Mouse (Mus musculus) midbrain, embryonic 16.5 days (tissue): Measurements from ENCODE around the gene Coq2. TPM values are rescaled to one million over a fixed set of nuclear protein-coding genes. Genes with fewer than 3 reads are reported as not detected.

Source experiments
- ATAC-seq: fragments of 200-750 bp; cut with Nextera tagmentation; 2 replicates; pipeline ENCODE4 v1.8.0; 2017; ENCODE audit warnings: moderate TSS enrichment
- H3K27ac ChIP-seq: fragments of 300-500 bp; sonication (generic); 2 replicates; pipeline ENCODE4 v1.5.1; 2014; ENCODE audit warnings: mild to moderate bottlenecking, low read length, mixed read lengths
- H3K27me3 ChIP-seq: fragments of 300-500 bp; sonication (generic); 2 replicates; pipeline ENCODE4 v1.6.1; 2014; ENCODE audit warnings: low read depth, low read length, mixed read lengths; ENCODE audit not compliant: control insufficient read depth, insufficient read depth
- H3K36me3 ChIP-seq: fragments of 300-500 bp; sonication (generic); 2 replicates; pipeline ENCODE4 v1.6.1; 2014; ENCODE audit warnings: mild to moderate bottlenecking, low read length, moderate library complexity, mixed read lengths; ENCODE audit not compliant: control insufficient read depth, insufficient read depth
- H3K4me1 ChIP-seq: fragments of 300-500 bp; sonication (generic); 2 replicates; pipeline ENCODE4 v1.6.1; 2014; ENCODE audit warnings: mild to moderate bottlenecking, low read length, mixed read lengths; ENCODE audit not compliant: control insufficient read depth, insufficient read depth
- H3K4me2 ChIP-seq: fragments of 300-500 bp; sonication (generic); 2 replicates; pipeline ENCODE4 v1.6.1; 2014; ENCODE audit warnings: mild to moderate bottlenecking, low read length, mixed read lengths
- H3K4me3 ChIP-seq: fragments of 300-500 bp; sonication (generic); 2 replicates; pipeline ENCODE4 v1.5.1; 2014; ENCODE audit warnings: low read depth, mild to moderate bottlenecking, low read length, moderate library complexity, mixed read lengths
- H3K9ac ChIP-seq: fragments of 300-500 bp; sonication (generic); 2 replicates; pipeline ENCODE4 v1.6.1; 2014; ENCODE audit warnings: low read depth, low read length, mixed read lengths
- H3K9me3 ChIP-seq: fragments of 300-500 bp; sonication (generic); replicated peaks from 2 replicates; pipeline ENCODE4 v1.6.1; 2014; ENCODE audit warnings: mild to moderate bottlenecking, low read length, mixed read lengths; ENCODE audit not compliant: control insufficient read depth, poor library complexity, severe bottlenecking
- WGBS: fragments of 180-500 bp; shearing (Covaris S2); extraction: QIAGEN DNeasy Blood & Tissue Kit; methylation state at CpG from one replicate; pipeline ENCODE4 v1.1.7; 2014; 5-methylcytosine and 5-hydroxymethylcytosine counted together
- polyA plus RNA-seq: library from polyadenylated mRNA; unstranded; fragments of >200 nt; fragmentation: Nextera tagmentation; extraction: Ambion mirVana; gene quantifications from 2 replicates; pipeline ENCODE4 v1.2.1, GENCODE M21; 2015

The Coq2 gene
- 46.1 and 48.2 TPM in 2 replicates for polyA plus RNA-seq

DNA sequence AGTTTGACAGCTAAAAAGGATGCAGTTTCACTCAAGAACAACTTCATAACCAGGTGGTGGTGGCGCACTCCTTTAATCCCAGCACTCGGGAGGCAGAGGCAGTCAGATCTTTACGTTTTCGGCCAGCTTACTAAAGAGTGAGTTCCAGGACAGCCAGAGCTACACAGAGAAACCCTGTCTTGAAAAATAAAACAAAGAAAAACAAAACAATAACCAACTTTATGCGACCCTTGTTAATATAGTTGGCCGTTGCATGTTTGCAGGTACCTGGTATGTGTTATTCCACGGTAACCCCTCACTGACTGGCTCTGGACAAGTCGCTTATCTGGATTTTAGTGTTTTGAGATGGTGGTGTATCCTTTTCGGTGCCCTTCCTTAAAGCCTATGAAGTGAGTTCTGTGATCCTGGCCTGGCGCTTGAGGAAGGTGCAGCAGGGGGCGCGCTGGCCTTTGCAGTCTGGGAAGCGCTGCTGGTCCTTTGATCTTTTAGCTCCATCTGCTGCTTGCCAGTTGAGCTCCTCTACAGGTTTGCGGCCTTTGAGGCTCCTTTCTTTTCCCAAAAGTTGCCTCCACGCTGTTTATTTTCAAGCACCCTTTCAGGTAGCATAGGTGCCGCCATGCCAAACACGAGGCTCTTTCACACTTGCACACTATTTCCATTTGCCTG, at the start of gene Coq2:
Gene Coq2 (minus strand): TSS at position 430 of the 666 bp plus-strand sequence.
- peaks cover 9% of the 10 kb centered on the region for H3K4me1 ChIP-seq
- no peaks in the 10 kb centered on the region for H3K36me3 ChIP-seq
- WGBS: 12% methylated on average over 17 of the region's 17 CpGs
- H3K9ac ChIP-seq: peak within 1 kb of the TSS; percentile 89
- H3K27ac ChIP-seq: peak within 1 kb of the TSS; percentile 63
- peak within 1 kb of the TSS; percentile 71 for H3K4me2 ChIP-seq
- H3K4me3 ChIP-seq: peak within 1 kb of the TSS; percentile 54
- H3K27me3 ChIP-seq: no peaks in the 10 kb centered on the region
- peak; percentile 46; the same call in 1 of the 2 replicates for ATAC-seq
- H3K9me3 ChIP-seq: no peaks in the 10 kb centered on the region

DNA sequence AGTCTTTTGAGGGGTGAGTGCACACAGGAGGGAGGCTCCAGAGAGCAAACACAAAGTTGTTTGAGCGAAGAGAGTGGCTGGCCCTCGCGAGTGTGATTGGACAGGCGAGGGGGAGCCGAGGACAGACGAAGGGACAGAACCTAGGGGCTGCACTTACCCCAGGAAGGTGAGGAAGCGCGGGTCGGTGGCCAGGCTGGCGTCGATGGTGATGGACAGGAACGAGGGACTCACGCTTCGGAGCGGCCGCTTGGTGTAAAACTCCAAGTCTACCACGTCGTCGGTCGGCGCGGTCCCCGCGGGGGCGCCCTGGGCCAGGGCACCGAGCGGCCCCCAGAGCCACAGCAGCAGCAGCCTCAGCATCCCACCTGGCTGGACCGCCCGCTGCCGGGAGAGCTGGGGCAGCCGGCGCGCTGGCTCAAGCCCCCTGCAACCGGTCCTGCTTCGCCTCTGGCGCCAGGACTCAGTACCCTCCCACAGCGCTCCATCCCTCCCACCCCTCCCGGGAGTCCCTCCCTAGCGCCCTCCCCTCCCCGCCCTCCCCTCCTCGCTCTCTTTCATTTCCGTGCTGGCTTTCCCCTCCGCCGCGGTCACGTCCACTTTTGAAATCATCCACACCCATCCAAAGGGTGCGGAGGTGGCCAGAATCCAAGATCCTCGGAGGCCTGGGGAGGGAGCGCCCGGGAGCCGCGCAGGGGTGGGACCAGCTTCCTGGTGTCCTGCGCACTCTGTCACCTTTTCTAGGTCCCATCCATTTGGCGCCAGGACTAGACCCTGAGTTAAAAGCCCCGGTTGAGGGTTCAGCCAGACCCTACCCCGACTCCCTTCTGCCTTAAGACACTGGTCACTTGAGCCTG, 44.5 kb upstream of the Coq2 start, which contains the start of gene Hpse:
Gene Hpse (minus strand): TSS at position 482 of the 854 bp plus-strand sequence.
- peaks cover 6% of the 10 kb centered on the region for H3K4me1 ChIP-seq
- H3K27ac ChIP-seq: no peak within 1 kb of the TSS
- H3K9ac ChIP-seq: peak within 1 kb of the TSS; percentile 62
- ATAC-seq: peak; percentile 72
- WGBS: under 1% methylated on average over 40 of the region's 56 CpGs
- peak within 1 kb of the TSS; percentile 88 for H3K4me2 ChIP-seq
- H3K9me3 ChIP-seq: no peaks in the 10 kb centered on the region
- H3K36me3 ChIP-seq: no peaks in the 10 kb centered on the region
- H3K4me3 ChIP-seq: peak within 1 kb of the TSS; percentile 46
- H3K27me3 ChIP-seq: peaks cover 11% of the 10 kb centered on the region

DNA sequence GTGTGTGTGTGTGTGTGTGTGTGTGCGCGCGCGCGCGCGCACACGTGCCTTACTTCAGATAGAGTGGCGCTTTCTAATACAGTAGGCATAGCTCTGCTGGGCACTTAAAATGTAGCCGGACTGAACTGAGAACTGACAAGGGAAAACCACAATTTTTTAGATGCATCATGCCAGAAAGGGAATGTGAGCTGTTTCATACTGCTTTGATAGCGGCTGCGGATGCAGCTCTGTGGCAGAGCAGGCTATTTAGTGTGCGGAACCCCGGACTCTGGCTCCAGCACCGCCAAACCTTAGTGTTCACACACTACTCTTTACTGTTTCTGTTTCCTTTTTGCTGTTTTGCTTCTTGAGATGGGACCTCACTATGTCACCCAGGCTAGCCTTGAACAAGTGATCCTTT, 41.8 kb upstream of the Coq2 start:
- Histone ChIP-seq H3K4me1 (peaks cover 6% of the 10 kb centered on the region), H3K27ac (no peak overlapping the region), H3K27me3 (peaks cover 11% of the 10 kb centered on the region), H3K9me3 (no peaks in the 10 kb centered on the region), H3K4me2 (no peak overlapping the region), H3K4me3 (no peak overlapping the region), H3K36me3 (no peaks in the 10 kb centered on the region), H3K9ac (no peak overlapping the region)
- ATAC-seq: no peak
- WGBS: 93% methylated on average over 15 of the region's 15 CpGs

DNA sequence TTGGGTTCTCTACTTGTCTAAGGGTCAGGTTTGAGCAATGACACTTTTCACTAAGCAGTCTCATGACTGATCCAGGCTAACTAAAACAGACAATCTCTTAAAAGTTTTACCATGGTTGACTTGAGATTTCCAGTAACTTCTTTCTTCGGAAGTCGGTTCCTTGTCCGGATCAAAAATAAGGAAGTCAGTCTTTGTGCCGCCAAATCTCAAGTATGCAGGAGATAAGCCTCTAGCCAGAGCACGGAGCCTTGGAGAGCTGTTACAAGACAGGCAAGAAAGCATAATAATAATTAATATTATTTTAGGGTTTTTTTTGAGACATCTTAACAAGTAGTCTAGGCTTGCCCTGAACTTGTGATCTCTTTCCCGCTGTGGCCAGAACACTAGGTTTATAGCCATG, 36.3 kb upstream of the Coq2 start:
- Histone ChIP-seq H3K4me2 (no peak overlapping the region), H3K27ac (no peak overlapping the region), H3K9me3 (no peaks in the 10 kb centered on the region), H3K27me3 (no peaks in the 10 kb centered on the region), H3K4me1 (no peaks in the 10 kb centered on the region), H3K36me3 (no peaks in the 10 kb centered on the region), H3K9ac (no peak overlapping the region), H3K4me3 (no peak overlapping the region)
- 93% methylated on average over 6 of the region's 6 CpGs for WGBS
- ATAC-seq: no peak

DNA sequence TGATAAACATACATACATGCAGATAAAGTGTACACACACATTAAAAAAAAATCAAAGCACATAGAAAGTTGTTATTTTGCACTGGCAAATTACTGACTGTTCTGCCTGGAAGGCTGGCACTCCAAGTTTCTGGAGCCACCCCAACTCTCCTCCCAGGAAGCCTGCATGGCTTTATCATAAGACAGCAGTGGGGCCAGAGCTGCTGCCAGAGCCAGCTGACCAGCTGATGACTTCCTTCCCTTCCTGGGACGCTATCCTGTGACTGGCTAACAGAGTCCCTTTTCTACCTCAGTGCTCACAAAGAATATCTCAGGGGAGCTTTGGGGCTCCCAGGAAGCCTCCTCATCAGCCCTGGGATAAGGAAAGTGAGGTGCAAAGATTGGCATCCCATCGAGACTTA, 35.1 kb upstream of the Coq2 start:
- H3K27me3 ChIP-seq: no peaks in the 10 kb centered on the region
- no peaks in the 10 kb centered on the region for H3K36me3 ChIP-seq
- WGBS: 55% methylated on average over 2 of the region's 2 CpGs
- H3K4me1 ChIP-seq: no peaks in the 10 kb centered on the region
- no peak overlapping the region for H3K4me2 ChIP-seq
- H3K9me3 ChIP-seq: no peaks in the 10 kb centered on the region
- H3K9ac ChIP-seq: no peak overlapping the region
- H3K4me3 ChIP-seq: no peak overlapping the region
- H3K27ac ChIP-seq: no peak overlapping the region
- no peak for ATAC-seq

DNA sequence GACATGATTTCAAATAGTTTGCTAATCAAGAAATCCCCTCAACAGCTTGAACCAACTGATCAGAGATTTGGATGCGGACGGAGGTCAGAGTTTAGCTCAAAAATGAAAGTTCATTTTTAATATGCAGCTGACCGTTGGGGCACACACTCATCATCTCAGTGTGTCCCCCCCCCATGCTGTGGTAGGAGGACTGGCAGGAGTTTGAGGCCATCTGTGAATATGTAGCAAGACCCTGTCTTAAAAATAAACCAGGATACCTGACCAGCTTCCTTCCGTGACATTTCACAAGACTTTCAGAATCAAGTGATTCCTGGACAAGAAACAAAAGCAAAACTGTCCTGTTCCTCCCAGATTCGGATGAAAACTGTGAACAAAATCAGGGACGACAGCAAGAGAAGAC, 34.1 kb upstream of the Coq2 start:
- Histone ChIP-seq H3K4me3 (no peak overlapping the region), H3K9me3 (no peaks in the 10 kb centered on the region), H3K27me3 (no peaks in the 10 kb centered on the region), H3K4me2 (no peak overlapping the region), H3K36me3 (no peaks in the 10 kb centered on the region), H3K4me1 (no peaks in the 10 kb centered on the region), H3K9ac (no peak overlapping the region), H3K27ac (no peak overlapping the region)
- WGBS: 93% methylated on average over 6 of the region's 6 CpGs
- no peak for ATAC-seq

- no peak for ATAC-seq
Measured at GRCm38 (mm10) chr5:100706675-100707074, 31.7 kb upstream of the Coq2 start.

DNA sequence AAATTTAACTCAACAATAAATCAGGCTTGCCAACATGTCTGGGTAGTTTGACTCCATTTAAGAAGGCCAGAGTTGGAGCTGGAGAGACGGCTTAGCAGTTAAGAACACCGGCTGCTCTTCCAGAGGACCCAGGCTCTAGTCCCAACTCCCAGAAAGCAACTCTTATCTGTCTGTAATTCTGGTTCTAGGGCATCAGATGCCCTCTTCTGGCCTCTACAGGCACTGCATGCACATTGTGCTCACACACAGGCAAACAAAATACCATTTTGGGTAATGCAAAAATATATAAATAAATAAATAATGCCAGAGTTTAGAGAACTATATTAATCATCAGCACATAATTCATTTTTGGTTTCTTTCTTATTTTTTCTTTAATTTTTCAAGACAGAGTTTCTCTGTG, 29.3 kb upstream of the Coq2 start:
- Histone ChIP-seq H3K4me2 (no peak overlapping the region), H3K4me1 (no peaks in the 10 kb centered on the region), H3K9ac (no peak overlapping the region), H3K9me3 (no peaks in the 10 kb centered on the region), H3K27ac (no peak overlapping the region), H3K4me3 (no peak overlapping the region), H3K36me3 (no peaks in the 10 kb centered on the region), H3K27me3 (no peaks in the 10 kb centered on the region)
- ATAC-seq: no peak
- WGBS: 95% methylated on average over 2 of the region's 2 CpGs

More at GRCm38 (mm10) chr5:100706675-100707074, 31.7 kb upstream of the Coq2 start:
- no peaks in the 10 kb centered on the region for H3K36me3 ChIP-seq
- WGBS: 52% methylated on average over 8 of the region's 8 CpGs
- no peak overlapping the region for H3K4me3 ChIP-seq
- H3K27me3 ChIP-seq: no peaks in the 10 kb centered on the region
- no peaks in the 10 kb centered on the region for H3K9me3 ChIP-seq
- no peak overlapping the region for H3K4me2 ChIP-seq
- H3K27ac ChIP-seq: no peak overlapping the region
- no peaks in the 10 kb centered on the region for H3K4me1 ChIP-seq
- no peak overlapping the region for H3K9ac ChIP-seq

GRCm38 (mm10) chr5:100702325-100702724, 27.4 kb upstream of the Coq2 start:
- Histone ChIP-seq H3K9ac (no peak overlapping the region), H3K4me2 (no peak overlapping the region), H3K27me3 (no peaks in the 10 kb centered on the region), H3K9me3 (no peaks in the 10 kb centered on the region), H3K4me3 (no peak overlapping the region), H3K36me3 (no peaks in the 10 kb centered on the region), H3K27ac (no peak overlapping the region), H3K4me1 (no peaks in the 10 kb centered on the region)
- no peak for ATAC-seq
- WGBS: 89% methylated on average over 3 of the region's 3 CpGs
